Mouse (Mus musculus): ENCODE data around the gene Klhl9.
"Not testable (repeated sequence)": the region's sequence is repeated elsewhere in the genome, so short reads cannot be mapped to it uniquely, and the experiment has no call there.

Gene Klhl9

GRCm38 (mm10) chr4:88721791-88722721 lies at the start of gene Klhl9, which contains the start of gene Gm26566:
Gene Klhl9, minus strand, starts transcription at chr4:88722465.
Gene Gm26566, plus strand, starts transcription at chr4:88721805.
- peak; percentile 83 for DNase-seq (ENCODE audit: low spot score)

- not testable (repeated sequence) for DNase-seq (ENCODE audit: low spot score)
Observed at GRCm38 (mm10) chr4:88763384-88764018, 41.2 kb upstream of the Klhl9 start.

GRCm38 (mm10) chr4:88762341-88762740 lies 40.1 kb upstream of the Klhl9 start:
- DNase-seq (ENCODE audit: low spot score) = not testable (repeated sequence)

- DNase-seq (ENCODE audit: low spot score) = peak; percentile 65
Observed at GRCm38 (mm10) chr4:88761776-88762175, 39.5 kb upstream of the Klhl9 start.

DNA sequence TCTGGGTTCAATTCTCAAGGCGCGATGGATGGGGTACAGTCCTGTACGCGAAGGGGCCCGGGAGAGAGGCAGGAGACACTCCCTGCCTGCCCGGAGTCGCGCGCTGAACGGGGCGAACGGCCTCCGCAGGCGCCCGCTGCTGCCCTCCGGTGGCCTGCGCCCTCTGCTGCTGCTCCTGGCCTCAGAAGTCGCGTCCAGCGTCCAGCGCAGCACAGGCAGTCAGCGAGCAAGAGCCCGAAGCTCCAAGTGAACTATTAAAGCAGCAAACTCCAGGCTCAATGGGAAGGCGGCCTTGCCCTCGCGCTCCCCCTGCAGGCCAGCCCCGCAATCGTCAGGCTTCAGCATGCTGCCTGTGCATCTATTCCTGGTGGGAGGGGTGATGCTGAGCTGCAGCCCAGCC lies 38.2 kb upstream of the Klhl9 start:
- peak; percentile 42 for DNase-seq (ENCODE audit: low spot score)

DNA sequence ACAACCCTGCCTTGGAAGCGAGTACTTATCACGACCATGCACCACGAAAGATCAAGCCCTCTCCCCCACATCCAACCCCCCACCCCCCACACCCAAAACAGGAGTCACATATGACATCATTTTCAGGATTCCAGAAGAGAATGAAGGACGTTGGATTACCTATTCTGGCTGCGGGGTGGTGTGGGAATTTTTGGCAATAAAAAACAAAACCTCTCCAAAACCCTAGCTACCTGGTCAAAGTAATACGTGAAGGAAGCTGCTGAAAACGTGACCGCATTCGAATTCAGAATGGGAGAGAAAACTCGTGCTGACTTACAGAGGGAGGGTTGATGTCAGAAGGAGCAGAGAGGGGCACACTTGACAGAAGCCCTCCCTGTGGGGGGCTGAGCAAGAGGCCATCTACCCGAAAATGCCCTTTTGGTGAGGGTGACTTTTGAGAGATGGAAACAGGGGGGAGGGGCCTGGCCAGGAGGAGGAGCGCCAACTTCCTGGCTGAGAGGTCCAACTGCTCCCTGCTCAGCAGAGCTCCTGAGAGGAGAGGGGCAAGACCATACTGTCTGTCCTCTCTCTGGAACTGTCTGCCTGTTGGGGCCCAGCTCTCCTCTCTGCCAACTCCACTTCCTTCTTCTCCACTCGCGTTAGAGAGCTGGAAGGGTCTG lies 37.5 kb upstream of the Klhl9 start, which contains the start of gene Gm13283:
TSS of gene Gm13283 (plus strand) at position 510 of the 659 bp plus-strand sequence.
- DNase-seq (ENCODE audit: low spot score) = peak; percentile 34

GRCm38 (mm10) chr4:88758751-88759150 lies 36.5 kb upstream of the Klhl9 start:
- not testable (repeated sequence) for DNase-seq (ENCODE audit: low spot score)

GRCm38 (mm10) chr4:88757628-88758031 lies 35.4 kb upstream of the Klhl9 start:
- DNase-seq (ENCODE audit: low spot score) = peak; percentile 87

- DNase-seq (ENCODE audit: low spot score) = not testable (repeated sequence)
Observed at GRCm38 (mm10) chr4:88756581-88757513, 34.6 kb upstream of the Klhl9 start.

- peak; percentile 73 for DNase-seq (ENCODE audit: low spot score)
Observed at GRCm38 (mm10) chr4:88754818-88755340, 32.6 kb upstream of the Klhl9 start, which contains the start of gene Gm13271. Gene Gm13271, plus strand, starts transcription at chr4:88754868.

DNA sequence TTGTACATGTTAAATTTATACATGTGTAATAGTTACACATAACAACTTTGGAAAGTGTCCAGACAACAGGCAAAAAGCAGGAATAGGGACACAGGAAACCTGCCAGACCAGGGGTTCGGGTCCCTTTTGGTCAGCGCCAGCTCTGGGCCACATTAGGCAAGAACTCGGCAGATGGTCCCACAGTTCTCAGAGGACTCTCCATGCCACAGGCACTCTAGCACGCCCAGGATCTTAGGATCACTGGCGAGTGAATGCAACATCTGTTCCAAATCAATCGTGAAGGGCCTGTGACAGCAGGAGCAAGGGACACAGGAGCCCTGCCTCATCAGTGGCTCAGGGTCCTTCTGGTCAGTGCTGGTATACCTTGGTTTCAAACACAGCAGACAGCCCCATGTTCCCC lies 27.7 kb upstream of the Klhl9 start:
- no peak for DNase-seq (ENCODE audit: low spot score)

DNA sequence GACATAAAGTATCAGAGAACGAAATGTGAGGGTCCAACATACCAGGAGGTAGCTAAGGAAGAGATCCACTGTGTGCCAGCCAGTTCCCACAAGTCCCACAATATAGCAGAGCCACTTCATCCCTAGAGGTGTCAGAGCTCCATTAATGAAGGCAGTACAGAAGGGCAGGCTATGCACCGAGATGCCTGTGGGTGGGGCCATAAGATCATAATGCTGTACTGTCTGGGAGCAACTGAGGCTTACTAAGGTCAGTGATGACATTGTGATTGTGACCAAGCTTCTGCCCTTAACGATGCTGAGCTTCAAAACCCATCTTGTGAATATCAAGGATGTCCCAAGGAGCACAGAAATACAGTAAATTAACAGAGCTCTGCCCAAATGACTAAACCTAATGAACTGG lies 21.9 kb upstream of the Klhl9 start:
- no peak for DNase-seq (ENCODE audit: low spot score)

- no peak for DNase-seq (ENCODE audit: low spot score)
Observed at GRCm38 (mm10) chr4:88742771-88743371, 20.6 kb upstream of the Klhl9 start.

GRCm38 (mm10) chr4:88741426-88741825 lies 19.2 kb upstream of the Klhl9 start:
- DNase-seq (ENCODE audit: low spot score) = no peak

DNA sequence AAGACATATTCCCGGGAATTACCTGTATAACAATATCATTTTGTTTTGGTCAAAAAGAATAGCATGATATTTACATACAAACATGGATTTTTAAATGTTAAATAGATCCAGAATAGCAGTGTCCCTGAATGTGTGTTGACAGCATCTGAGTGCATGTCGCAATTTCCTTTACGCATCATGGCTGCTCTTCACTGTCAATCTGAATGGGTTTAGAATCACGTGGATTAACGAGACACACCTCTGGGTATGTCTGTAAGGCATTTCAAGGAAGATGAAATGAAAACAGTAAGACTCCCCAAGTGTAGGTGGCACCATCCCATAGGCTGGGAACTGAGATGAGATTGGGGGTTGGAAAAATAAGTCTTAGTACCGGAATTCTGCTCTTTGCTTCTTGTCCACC lies 16.8 kb upstream of the Klhl9 start:
- no peak for DNase-seq (ENCODE audit: low spot score)

- peak; percentile 66 for DNase-seq (ENCODE audit: low spot score)
Observed at GRCm38 (mm10) chr4:88738480-88738879, 16.2 kb upstream of the Klhl9 start.

GRCm38 (mm10) chr4:88727324-88727723 lies 5.1 kb upstream of the Klhl9 start:
- DNase-seq (ENCODE audit: low spot score) = no peak

- DNase-seq (ENCODE audit: low spot score) = no peak
Observed at GRCm38 (mm10) chr4:88726727-88727126, 4.5 kb upstream of the Klhl9 start.

DNA sequence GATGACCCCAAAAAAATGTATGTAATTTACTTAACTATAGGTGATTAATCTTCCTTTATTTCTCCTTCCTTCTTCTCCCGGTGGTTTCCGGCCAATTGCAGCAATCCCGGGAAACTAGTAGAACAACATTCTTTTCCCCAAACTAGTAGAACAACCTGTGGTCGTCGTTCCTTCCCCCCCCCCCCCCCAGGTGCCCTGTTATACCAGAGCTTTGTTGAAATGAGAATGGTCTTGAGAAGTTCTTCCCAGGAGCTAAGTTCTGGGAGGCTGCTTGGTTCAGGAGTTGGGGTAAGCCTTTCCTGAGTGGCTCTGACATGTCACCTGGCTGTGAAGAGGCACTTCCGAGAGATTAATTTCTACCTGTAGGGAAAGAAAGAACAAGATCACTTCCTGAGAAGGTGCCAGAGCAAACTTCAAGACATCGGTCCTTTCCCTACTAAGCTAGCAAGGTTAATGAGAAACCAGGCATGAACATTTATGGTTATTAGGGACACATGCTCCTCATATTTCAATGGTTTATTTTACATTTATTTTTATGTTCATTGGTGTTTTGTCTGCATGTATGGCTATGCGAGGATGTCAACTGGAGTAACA lies 1.3 kb upstream of the Klhl9 start:
- DNase-seq (ENCODE audit: low spot score) = no peak

GRCm38 (mm10) chr4:88718715-88719114 lies 3.5 kb downstream of the Klhl9 start:
- DNase-seq (ENCODE audit: low spot score) = no peak

All from ovary, postnatal 14 days (tissue).